Mouse (Mus musculus) ES-Bruce4 (cell line): ENCODE results near the gene Ralbp1. TPM values are rescaled to one million over a fixed set of nuclear protein-coding genes. Genes with fewer than 3 reads are reported as not detected.

ENCODE experiments used
- H3K27ac ChIP-seq: 2 replicates; pipeline ENCODE4 v1.5.1; 2012; ENCODE audit warnings: low read length, inconsistent platforms; ENCODE audit not compliant: insufficient read depth
- H3K27me3 ChIP-seq: 2 replicates; pipeline ENCODE4 v1.6.1; 2012; ENCODE audit warnings: mild to moderate bottlenecking, low read length, inconsistent platforms; ENCODE audit not compliant: control insufficient read depth, poor library complexity, insufficient read depth, severe bottlenecking
- H3K36me3 ChIP-seq: 2 replicates; pipeline ENCODE4 v1.6.1; 2012; ENCODE audit warnings: inconsistent platforms, mild to moderate bottlenecking, low read length, moderate library complexity; ENCODE audit not compliant: control insufficient read depth, poor library complexity, insufficient read depth, severe bottlenecking
- H3K4me1 ChIP-seq: one replicate; pipeline ENCODE4 v1.8.1; 2011; ENCODE audit warnings: low read length; ENCODE audit not compliant: control insufficient read depth, insufficient read depth
- H3K4me3 ChIP-seq: 2 replicates; pipeline ENCODE4 v1.5.1; 2011; ENCODE audit warnings: low read depth, mild to moderate bottlenecking, low read length
- H3K9ac ChIP-seq: 2 replicates; pipeline ENCODE4 v1.6.1; 2012; ENCODE audit warnings: low read depth, mild to moderate bottlenecking, inconsistent platforms; ENCODE audit not compliant: poor library complexity, severe bottlenecking
- H3K9me3 ChIP-seq: replicated peaks from 2 replicates; pipeline ENCODE4 v1.6.1; 2012; ENCODE audit warnings: mild to moderate bottlenecking, low read length, inconsistent platforms; ENCODE audit not compliant: control insufficient read depth, poor library complexity, insufficient read depth, severe bottlenecking
- CTCF ChIP-seq: IDR thresholded peaks from one replicate; pipeline ENCODE4 v1.8.1; 2011; ENCODE audit warnings: low read depth, low read length
- EP300 ChIP-seq: IDR thresholded peaks from 2 replicates; pipeline ENCODE4 v1.6.1; 2011; ENCODE audit warnings: low read depth, low read length; ENCODE audit not compliant: insufficient read depth
- POLR2A ChIP-seq: IDR thresholded peaks from one replicate; pipeline ENCODE4 v1.8.1; 2011; ENCODE audit warnings: low read length; ENCODE audit not compliant: insufficient read depth
- polyA plus RNA-seq: library from polyadenylated mRNA; stranded (reverse); fragments of >200 nt; gene quantifications from 2 replicates; pipeline ENCODE4 v1.2.4, GENCODE M21; 2011; ENCODE audit warnings: low read depth; ENCODE audit not compliant: missing spikeins, insufficient read depth, insufficient read length

The Ralbp1 gene
- polyA plus RNA-seq, 1 experiment, result 42.9 TPM

GRCm38 (mm10) chr17:65800451-65800850 lies 85.1 kb downstream of the Ralbp1 start:
- H3K4me1 ChIP-seq, result peaks cover 1% of the 10 kb centered on the region
- H3K36me3 ChIP-seq, result 0 out of 2 replicates have a peak, but pooled peaks cover 3% of the 10 kb centered on the region
- no peak for TF ChIP-seq EP300
- no peak overlapping the region for H3K4me3 ChIP-seq
- no peak overlapping the region for H3K9ac ChIP-seq
- H3K9me3 ChIP-seq, result no peaks in the 10 kb centered on the region
- H3K27me3 ChIP-seq, result no peaks in the 10 kb centered on the region
- no peak overlapping the region for H3K27ac ChIP-seq

- TF ChIP-seq EP300, result no peak
- no peak for TF ChIP-seq CTCF
- TF ChIP-seq POLR2A, result no peak
- Histone ChIP-seq H3K27me3 (no peaks in the 10 kb centered on the region), H3K36me3 (0 out of 2 replicates have a peak, but pooled peaks cover 1% of the 10 kb centered on the region), H3K9ac (no peak overlapping the region), H3K4me1 (peaks cover 6% of the 10 kb centered on the region), H3K4me3 (no peak overlapping the region), H3K9me3 (no peaks in the 10 kb centered on the region), H3K27ac (no peak overlapping the region)
Observed at GRCm38 (mm10) chr17:65799353-65799752, 86.2 kb downstream of the Ralbp1 start.

- Histone ChIP-seq H3K27ac (no peak overlapping the region), H3K4me1 (peaks cover 6% of the 10 kb centered on the region), H3K27me3 (no peaks in the 10 kb centered on the region), H3K4me3 (no peak overlapping the region), H3K9ac (no peak overlapping the region), H3K9me3 (no peaks in the 10 kb centered on the region), H3K36me3 (no peaks in the 10 kb centered on the region)
- TF ChIP-seq POLR2A (no peak), CTCF (no peak)
Observed at GRCm38 (mm10) chr17:65798446-65798845, 87.2 kb downstream of the Ralbp1 start.

Other genes starting within 250 kb of the Ralbp1 start
- not detected in 2 replicates for gene Txndc2, start 243.6 kb downstream of the Ralbp1 start, polyA plus RNA-seq
- 18.7 and 19.4 TPM in 2 replicates for gene Rab31, start 113.0 kb downstream of the Ralbp1 start, polyA plus RNA-seq
- gene Ppp4r1, start 103.2 kb downstream of the Ralbp1 start, polyA plus RNA-seq, result 48.4 and 56.7 TPM in 2 replicates
- gene Twsg1, start 65.4 kb upstream of the Ralbp1 start, polyA plus RNA-seq, result 65.9 and 75.3 TPM in 2 replicates
- 19.5 and 21.8 TPM in 2 replicates for gene Ankrd12, start 191.3 kb upstream of the Ralbp1 start, polyA plus RNA-seq
- 211 and 233 TPM in 2 replicates for gene Ndufv2, start 215.8 kb upstream of the Ralbp1 start, polyA plus RNA-seq
- gene Washc1, start 225.7 kb upstream of the Ralbp1 start, polyA plus RNA-seq, result 23.5 and 26.9 TPM in 2 replicates
- gene Ddx11, start 237.7 kb upstream of the Ralbp1 start, polyA plus RNA-seq, result 29.4 and 38.2 TPM in 2 replicates